Mouse (Mus musculus): ENCODE measurements around the gene Pex6. TPM values are rescaled to one million over a fixed set of nuclear protein-coding genes. Genes with fewer than 3 reads are reported as not detected.
A peak's percentile ranks its signal among the peaks of the same experiment; 100 is the strongest.
"Not testable (repeated sequence)": the region's sequence is repeated elsewhere in the genome, so short reads cannot be mapped to it uniquely, and the experiment has no call there.

Gene Pex6
- total RNA-seq, 2 experiments from 2014 or later, result 67.8 to 81.8 TPM

DNA sequence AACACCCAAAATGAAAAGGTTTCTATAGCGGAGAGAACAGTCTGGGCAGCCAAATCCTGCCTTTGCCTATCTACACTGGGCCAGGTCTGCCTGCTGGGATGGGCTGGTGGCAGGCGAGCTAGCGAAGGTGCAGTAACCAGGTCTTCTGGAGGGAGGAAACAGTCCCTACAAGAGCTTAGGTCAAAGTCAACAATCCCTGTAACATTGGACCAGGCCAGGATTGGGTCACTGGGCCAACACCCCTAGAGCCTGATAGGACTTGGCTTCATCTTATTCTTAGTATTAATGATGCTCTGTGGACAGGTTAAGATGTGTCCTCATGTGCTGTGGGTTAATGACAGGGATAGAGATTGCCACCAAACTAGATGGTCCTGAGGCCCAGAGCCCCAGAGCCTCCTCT, 22.8 kb downstream of the Pex6 start:
- DNase-seq, result no peak

DNA sequence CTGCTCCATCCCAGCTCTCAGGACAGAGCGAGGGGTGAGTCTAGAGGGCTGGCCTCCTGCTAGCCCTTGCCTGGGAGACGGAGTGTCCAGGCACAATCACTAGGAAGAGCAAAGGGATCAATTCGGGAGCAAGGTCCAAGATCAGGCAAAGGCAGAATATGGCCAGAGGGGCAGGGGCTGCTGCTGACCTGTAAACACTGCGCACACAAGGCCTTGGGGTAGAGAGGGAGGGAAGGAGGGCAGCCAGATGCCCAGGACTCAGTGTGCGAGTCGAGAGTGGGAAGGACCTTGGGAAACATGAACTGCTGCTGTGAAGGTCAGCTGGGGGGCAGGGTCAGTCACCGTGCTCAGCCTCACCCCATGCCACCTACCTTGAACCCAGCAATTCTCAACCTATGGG, 24.0 kb downstream of the Pex6 start:
- DNase-seq, result no peak

DNA sequence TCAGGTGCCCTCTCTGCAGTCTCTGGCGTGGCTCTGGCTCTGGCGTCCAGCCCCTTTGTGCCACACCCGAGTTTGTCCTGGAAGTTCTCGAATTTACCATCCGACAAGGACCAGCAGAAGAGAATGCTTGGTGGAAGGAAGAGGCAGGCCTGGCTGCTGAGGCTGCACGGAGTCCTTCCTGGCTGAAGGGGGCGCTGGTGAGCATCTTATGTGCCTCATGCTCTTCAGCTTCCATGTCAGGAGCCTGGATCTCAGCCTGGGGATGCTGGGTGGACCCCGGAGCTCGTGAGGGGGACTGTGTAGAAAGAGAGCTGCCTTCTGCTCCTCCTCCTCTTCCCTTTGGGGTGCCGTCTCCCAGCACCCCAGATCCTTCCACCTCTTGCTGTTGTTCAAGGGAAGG, 24.9 kb downstream of the Pex6 start:
- DNase-seq, result peak; percentile 60

DNA sequence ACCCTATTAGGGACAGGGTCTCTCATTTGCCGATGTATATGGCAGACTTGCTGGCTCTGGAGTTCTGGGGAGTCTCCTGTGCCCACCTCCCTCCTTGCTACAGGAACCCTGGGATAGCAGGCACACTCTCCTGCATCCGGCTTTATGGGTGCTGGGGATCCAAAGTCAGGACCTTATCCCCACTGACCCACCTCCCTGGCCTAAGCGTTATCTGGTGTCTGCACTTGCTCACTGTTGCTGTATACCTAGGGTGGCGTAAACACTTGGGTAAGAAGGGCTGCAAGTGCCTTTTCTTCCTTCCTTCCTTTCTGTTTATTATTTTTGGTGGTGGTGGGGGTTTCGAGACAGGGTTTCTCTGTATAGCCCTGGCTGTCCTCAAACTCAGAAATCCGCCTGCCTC, 30.0 kb downstream of the Pex6 start:
- no peak for DNase-seq

GRCm38 (mm10) chr17:46742986-46743385, 31.7 kb downstream of the Pex6 start:
- no peak for DNase-seq

DNA sequence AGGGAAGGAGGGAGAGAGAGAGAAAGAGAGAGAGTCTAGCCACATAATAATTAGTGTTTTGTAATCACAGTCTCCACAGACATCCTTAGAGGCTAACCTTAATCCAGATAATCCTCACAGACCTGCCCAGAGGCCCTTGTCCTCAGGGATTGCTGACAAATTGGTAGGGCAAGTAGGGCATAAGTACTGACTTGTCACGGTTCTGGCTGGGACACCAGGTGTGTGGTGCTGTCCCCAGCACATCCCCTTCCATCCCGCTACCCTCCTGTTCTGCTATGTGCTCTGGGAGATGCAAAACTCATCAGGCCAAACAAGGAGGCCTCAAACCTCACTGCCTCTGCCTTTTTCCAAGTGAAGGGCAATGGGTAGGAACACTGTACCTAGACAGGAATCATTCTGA, 34.2 kb downstream of the Pex6 start:
- no peak for DNase-seq

DNA sequence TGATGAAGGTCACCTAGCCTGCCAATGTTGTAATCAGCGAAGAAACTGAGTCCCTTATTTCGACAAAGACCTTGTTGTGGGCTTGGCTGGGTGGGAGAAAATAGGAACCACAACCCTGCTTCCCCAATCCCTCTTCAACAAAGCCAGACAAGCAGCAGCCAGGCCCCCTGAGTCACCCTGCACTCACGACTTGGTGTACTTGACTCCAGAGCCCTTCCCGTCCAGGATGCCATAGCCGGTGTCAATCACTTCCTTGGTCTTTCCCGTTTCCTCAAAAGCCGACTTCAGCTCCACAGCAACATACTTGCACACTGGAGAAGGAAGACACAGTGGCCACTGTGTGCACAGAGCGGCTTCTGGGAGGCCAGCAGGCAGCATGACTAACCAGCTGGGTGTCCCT, 36.0 kb downstream of the Pex6 start:
- DNase-seq, result no peak

- no peak for DNase-seq
Observed at GRCm38 (mm10) chr17:46747806-46748205, 36.5 kb downstream of the Pex6 start.

- DNase-seq, result no peak
Observed at GRCm38 (mm10) chr17:46749282-46749681, 38.0 kb downstream of the Pex6 start.

GRCm38 (mm10) chr17:46750580-46750979, 39.3 kb downstream of the Pex6 start:
- DNase-seq, result no peak

GRCm38 (mm10) chr17:46751056-46751793, 40.0 kb downstream of the Pex6 start:
- no peak for DNase-seq

DNA sequence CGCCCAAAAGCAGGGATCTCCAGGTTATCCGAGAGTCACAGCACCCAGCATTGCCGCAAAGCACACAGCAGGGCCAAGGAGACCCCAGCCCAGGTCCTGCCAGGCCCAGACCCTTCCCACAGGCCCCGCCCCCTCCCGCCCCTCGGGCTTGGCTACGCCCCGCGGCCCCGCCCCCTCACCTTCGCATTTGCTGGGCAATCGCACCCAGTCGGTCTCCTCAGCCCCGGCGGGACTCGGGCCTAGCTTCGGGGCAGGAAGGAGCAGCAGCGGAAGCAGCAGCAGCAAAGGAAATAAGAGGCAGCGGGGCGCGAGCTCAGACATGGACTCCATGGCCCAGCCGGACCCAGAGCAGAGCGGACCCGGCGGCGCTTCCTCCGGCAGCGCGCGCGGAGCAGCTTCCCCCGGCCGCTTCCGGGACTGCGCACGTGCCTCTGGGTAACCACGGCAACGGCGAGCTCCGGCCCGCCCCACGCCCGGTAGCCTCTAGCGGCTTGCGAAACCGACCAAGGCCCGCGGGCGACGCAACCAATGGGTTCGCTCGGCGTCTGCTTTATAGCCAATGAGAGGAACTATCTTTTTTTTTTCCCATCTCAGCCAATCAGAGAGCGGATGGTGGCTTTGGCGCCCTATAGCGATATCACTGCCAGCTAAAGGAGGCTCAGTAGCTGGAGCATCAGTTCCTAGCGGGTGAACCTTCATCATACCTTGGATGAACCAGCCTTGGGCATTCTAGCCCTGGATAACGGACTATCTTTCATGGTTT, 40.7 kb downstream of the Pex6 start, which contains the start of gene Cnpy3:
TSS of gene Cnpy3 (minus strand) at position 421 of the 763 bp plus-strand sequence.
- peak; percentile 98 for DNase-seq

DNA sequence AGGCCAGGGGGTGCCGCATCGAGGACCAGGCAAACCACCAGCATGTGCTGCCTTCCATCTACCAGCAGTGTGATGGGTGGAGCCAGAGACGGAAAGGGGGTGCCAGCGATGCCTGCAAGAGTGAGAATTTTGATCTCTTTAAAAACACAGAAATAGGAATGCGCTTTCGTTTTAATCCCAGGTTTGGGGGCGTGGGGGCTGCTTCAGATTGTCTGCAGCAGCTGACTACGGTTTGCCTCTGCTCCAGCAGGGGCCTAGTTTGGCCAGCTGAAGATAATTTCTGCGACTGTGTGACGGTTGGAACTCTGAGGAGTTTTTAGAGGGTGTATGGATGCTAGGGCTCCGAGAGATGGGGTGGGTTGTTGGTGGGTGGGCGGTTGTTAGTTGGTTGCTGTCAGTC, 47.5 kb downstream of the Pex6 start:
- no peak for DNase-seq

GRCm38 (mm10) chr17:46763544-46763943, 52.3 kb downstream of the Pex6 start, which contains the start of gene Ptcra:
Gene Ptcra, minus strand, starts transcription at chr17:46763712.
- no peak for DNase-seq

DNA sequence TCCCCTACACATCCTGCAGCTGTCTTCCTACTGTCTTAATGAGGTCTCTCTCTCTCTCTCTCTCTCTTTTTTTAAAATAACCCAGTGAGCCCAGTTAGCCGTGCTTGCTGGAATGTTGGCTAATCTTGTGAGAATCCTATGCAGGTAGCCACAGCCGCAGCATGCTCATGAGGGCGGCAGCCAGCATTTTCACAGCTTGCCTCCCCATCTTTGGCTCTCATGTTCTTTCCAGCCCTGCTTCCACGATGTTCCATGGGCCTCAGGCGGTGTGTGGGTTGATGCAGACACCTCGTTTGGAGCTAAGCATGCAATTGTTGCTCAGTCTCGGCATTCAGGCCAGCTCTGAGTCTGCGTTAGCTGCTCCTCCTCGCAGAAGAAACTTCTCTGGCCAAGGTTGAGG, 53.7 kb downstream of the Pex6 start:
- not testable (repeated sequence) for DNase-seq

GRCm38 (mm10) chr17:46767868-46768267, 56.6 kb downstream of the Pex6 start:
- DNase-seq, result no peak

DNA sequence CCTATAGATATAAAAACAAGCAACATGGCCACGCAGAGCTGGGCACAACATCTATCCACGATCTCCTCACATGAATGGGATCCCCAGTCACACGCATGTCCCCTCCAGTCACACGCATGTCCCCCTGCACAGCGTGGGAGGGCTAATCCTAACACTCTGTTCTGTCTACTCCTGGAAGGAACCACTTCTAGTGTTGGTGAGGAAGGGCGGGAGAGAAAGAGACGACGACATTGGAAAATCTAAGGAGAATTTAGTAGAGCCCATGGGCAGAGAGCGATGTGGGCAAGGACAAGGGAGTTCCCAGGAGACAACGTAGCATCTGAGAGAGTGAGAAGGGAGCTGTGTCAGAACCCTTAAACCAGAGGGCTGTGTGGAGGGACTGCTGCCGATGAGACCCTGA, 59.3 kb downstream of the Pex6 start:
- DNase-seq, result no peak

DNA sequence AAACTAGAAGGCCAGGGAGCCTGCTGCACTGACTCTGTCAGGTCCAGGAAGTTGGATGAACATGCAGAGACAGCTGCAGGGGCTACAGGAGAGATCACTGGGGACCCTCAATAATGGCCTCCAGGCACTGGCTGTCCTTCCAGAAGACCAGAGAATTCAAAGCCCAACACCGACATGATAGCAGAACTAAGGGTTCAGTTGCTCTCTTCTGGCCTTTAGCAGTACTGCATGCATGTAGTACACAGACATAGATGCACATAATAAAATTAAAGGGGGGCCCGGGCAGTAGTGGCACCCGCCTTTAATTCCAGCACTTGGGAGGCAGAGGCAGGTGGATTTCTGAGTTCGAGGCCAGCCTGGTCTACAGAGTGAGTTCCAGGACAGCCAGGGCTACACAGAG, 59.8 kb downstream of the Pex6 start:
- no peak for DNase-seq

- no peak for DNase-seq
Observed at GRCm38 (mm10) chr17:46771616-46772015, 60.4 kb downstream of the Pex6 start.

GRCm38 (mm10) chr17:46772038-46772403, 60.8 kb downstream of the Pex6 start:
- DNase-seq, result no peak

DNA sequence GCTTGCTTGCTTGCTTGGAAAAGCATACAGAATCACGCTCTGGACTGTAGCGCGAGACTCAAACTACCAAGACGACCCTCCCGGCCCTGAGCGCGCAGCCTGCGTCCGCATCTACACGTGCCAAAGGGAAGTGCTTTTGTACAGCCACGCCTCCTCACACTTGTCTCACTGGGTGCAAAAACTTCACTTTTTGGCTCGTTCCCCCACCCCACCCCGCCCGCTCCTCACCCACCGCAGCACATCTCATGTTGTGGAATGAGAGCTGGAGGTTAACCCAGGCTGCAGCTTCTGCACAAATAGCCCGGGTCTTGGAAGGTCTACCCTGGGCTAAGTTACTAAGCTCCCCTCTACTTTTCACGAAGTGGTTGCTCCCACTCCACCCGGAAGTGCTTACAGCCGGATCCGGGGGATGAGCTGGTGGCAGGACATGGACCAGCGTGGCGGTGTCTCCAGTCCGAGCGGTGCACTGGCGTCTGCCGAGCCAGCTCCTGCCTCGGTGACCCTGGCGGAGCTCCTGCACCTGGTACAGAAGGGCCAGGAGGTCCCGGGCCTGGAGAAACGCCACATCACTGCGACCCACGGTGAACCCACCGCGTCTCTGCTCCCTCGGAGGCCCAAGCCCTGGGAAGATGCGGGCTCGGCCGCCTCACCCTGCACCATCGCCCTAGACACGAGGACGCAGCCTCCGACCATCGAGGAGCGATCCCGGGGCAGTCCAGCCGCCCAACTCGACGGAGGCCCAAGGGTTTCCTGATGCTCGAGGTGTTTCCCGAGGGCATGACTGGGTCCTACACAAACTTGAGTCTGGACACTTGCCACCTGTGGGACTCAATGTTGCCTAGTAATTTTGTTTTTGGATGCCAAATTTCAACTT, 61.4 kb downstream of the Pex6 start, which contains the start of gene 2310039H08Rik:
TSS of gene 2310039H08Rik (plus strand) at position 232 of the 874 bp plus-strand sequence.
- DNase-seq, result peak; percentile 92

DNA sequence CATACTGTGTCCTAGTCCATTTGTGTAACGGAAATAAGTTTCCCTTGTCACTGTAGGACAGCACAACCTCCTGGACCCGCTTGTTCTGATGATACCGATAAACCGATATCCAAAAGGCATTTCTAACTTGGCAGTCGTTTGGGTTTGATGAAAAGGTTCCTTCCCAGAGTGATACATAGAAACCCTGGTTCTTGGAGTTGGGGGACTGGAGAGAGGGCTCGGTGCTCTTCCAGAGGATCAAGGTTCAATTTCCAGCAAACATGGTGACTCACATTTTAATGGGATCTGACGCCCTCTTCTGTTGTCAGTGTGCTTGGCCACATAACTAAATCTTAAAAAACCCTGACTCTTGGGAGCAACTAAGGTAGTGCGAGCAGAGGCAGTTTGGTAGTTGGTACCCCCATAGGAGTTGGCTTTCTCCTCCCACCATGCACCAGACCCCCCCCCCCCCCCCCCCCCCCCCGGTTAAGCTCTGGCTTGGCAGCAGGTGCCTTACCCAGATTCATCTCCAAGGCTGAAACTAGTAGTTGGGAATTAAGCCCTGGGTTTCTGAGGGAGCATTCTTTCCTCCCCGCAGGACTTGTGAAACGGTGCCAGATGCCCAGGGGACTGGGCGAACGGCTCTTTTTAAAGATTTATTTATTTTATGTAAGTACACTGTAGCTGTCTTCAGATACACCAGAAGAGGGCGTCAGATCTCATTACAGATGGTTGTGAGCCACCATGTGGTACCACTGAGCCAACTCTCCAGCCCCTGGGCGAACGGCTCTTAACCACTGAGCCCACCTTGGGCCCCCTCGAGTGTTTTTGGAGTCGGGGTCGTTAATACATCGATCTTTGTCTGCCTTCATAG, 62.2 kb downstream of the Pex6 start:
- DNase-seq, result peak; percentile 49
